Mouse (Mus musculus) G1E-ER4 (cell line): ENCODE data around the gene Tax1bp3. TPM values are rescaled to one million over a fixed set of nuclear protein-coding genes. Genes with fewer than 3 reads are reported as not detected.

Experiments used
- GATA1 ChIP-seq: IDR thresholded peaks from one replicate; pipeline ENCODE4 v1.8.0; 2012; ENCODE audit warnings: low read length, inconsistent platforms
- polyA plus RNA-seq: library from polyadenylated mRNA; stranded (reverse); fragments of >175 nt; gene quantifications from 2 replicates; pipeline ENCODE4 v1.2.3, GENCODE M21; 2012

Tax1bp3 gene
- polyA plus RNA-seq, 1 experiment, result 2.9 TPM

- no peak for TF ChIP-seq GATA1
Observed at GRCm38 (mm10) chr11:73162284-73162683, 14.6 kb upstream of the Tax1bp3 start.

DNA sequence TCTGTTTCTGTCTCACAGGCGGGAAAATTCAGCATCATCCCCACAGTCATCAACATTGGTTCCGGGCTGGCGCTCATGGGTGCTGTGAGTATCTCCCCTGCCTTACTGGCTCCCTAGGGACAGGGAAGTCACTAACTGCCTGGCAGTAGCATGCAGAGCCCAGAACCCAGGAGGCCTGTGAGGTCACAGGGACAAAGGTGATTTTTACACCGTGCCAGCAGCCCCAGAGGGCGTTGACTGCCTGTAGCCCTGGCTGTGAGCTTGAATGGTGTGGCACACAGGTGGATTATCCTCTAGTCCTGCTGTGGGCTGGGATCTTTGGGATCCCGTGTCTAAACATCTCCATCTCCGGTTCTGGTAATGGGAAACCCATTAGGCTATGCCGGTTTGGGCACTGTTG, 8.8 kb upstream of the Tax1bp3 start:
- no peak for TF ChIP-seq GATA1

DNA sequence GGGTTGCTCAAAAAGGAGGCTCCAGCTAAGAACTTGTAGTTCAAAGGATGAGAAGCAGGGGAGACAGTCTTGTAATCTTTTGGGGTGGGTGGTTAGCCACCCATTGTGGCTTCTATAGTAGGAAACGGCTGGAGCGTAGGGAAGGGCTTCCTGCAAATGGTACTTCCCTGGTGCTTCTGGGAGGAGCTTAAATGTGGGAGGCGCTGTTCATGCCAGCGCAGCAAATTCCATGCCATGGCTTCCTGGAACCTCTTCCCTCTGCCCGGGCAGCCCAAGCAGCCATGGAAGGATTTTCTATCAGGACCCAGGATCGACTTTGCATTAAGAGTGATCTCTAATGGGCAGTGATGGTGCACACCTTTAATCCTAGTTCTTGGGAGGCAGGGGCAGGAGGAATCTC, 8.3 kb upstream of the Tax1bp3 start:
- TF ChIP-seq GATA1, result no peak

GRCm38 (mm10) chr11:73169231-73169630, 7.7 kb upstream of the Tax1bp3 start:
- no peak for TF ChIP-seq GATA1

GRCm38 (mm10) chr11:73172186-73172585, 4.7 kb upstream of the Tax1bp3 start:
- no peak for TF ChIP-seq GATA1

- TF ChIP-seq GATA1, result no peak
Observed at GRCm38 (mm10) chr11:73175612-73176011, 1.3 kb upstream of the Tax1bp3 start.

DNA sequence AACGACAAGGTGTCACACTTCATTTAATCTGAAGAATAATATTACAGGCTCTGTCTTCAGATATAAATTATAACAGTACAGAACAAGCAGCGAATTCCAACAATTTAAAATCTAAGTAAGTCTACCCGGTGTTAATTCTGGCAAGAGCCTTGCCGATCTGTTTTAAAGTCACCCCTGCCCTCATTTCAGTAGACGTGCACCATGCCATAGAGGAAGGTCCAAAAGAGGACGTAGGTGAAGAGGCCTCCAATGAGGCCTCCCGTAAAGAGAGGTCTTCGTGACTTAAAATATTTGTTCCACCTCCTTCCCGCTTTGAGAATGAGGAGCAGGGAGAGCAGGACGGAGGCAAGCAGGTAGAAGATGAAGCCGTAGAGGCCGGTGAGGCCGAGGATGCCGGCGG, 697 bp upstream of the Tax1bp3 start:
- TF ChIP-seq GATA1, result no peak

DNA sequence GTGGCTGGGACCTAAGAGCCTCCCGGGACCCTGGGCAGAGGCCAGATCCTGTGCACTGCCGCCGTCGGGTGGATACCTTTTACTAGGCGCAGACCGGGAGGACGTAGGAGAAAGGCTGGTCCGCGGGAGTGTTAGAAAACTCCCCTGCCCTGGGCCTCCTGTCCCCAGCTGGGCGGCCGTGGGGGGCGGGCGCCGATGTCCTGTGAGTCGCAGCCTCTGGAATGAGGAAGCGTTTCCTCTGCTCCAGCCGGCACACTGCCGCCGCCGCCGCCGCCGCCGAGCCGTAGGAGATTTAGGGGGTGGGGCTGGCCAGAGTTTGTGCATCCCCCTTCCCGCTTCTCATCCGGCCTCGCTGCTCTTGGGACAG, 609 bp downstream of the Tax1bp3 start:
- no peak for TF ChIP-seq GATA1

DNA sequence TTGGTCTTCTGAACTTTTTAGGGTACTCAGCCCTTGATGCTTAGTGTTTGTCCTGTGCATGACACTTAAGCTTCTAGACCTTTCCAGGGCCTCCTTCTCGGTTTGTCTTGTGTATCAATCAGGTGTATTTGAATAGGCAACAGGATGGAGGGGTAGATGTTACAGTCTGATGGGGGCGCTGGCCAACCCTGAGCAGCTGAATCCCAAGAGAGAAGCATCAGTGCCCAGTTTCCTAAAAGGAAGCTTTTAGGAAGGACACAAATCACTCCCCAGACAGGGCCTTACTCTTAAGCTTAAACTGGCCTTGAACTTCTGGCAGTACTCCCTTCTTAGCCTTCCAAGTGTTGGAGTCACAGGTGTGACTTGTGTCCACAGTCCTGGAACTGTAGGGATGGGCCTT, 1.0 kb downstream of the Tax1bp3 start:
- TF ChIP-seq GATA1, result no peak

GRCm38 (mm10) chr11:73185872-73186615, 9.2 kb downstream of the Tax1bp3 start:
- no peak for TF ChIP-seq GATA1

GRCm38 (mm10) chr11:73187231-73187630, 10.3 kb downstream of the Tax1bp3 start:
- no peak for TF ChIP-seq GATA1

GRCm38 (mm10) chr11:73193047-73193446, 16.2 kb downstream of the Tax1bp3 start:
- TF ChIP-seq GATA1, result no peak

- TF ChIP-seq GATA1, result no peak
Observed at GRCm38 (mm10) chr11:73194444-73194843, 17.6 kb downstream of the Tax1bp3 start.

GRCm38 (mm10) chr11:73198190-73198589, 21.3 kb downstream of the Tax1bp3 start:
- TF ChIP-seq GATA1, result no peak

DNA sequence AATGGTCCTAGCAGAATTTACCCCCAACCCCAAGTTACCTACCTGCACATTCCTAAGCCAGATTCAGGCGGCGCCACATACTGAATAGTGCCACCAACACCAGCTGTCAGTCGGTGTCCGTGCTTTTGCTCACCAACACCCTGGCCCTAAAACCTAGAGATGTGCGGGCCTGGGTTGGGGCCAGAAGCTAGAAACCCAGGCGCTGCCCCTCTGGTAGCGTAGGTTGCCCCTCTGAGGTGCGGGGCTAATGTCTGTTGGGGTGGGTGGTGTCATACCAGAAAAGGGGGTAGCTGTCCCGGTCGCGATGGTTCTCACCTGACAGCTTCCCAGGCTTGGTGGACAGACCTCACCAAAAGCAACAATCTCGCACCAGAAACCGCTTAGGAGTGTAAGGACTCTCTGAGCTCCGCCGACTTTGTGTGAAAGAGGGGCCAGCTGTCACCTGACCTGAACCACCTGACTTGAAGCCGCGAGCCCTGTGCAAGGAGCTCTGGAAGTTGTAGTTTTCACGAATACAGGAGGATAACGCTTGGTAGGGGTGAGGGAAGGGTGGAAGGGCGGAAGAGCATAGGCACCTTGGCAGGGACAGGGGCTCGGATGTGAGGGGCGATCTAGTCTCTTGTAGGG, 21.8 kb downstream of the Tax1bp3 start, which contains the start of gene Ctns:
TSS of gene Ctns (minus strand) at position 440 of the 627 bp plus-strand sequence.
- no peak for TF ChIP-seq GATA1

DNA sequence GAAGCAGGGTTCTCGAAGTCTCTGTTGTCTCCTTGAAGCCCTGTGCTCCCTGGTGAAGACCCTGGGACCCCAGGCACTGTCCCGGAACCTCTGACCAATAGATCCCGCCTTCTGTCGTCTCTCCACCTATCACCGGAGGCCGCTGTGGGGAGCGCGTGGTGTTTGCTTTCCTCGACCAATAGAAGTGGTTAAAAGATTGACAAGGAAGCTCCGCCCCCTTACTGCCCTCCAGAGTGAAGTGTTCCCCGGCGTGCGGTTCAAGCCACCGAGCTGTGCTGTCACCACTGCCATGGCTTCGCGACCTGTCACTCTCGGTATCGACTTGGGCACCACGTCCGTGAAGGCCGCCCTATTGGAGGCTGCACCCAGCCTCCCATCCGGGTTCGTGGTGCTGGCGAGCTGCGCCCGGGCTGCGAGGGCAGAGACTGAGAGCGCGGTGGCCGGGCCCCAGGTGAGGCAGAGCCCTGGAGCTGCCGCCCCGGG, 22.4 kb downstream of the Tax1bp3 start, which contains the start of gene Shpk:
TSS of gene Shpk (plus strand) at position 231 of the 483 bp plus-strand sequence.
- no peak for TF ChIP-seq GATA1

DNA sequence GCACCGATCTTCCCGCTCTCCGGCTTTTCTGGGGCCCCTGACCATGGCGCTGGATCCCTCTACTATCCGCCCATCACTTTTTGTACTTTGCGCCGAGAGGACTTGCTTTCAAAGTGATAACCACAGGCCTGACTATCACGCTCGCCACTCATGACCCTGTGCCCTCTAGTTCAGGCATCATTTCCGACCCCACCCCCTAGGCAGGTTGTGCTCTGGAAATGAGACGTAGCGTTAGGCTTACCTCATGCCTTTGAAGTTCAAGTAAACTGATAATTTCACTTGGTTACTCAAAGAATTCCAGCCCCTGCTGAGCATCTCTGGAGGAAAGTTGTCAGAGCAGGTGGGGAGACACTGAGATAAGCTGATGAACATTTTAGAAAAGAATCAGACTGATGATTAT, 23.0 kb downstream of the Tax1bp3 start:
- no peak for TF ChIP-seq GATA1

DNA sequence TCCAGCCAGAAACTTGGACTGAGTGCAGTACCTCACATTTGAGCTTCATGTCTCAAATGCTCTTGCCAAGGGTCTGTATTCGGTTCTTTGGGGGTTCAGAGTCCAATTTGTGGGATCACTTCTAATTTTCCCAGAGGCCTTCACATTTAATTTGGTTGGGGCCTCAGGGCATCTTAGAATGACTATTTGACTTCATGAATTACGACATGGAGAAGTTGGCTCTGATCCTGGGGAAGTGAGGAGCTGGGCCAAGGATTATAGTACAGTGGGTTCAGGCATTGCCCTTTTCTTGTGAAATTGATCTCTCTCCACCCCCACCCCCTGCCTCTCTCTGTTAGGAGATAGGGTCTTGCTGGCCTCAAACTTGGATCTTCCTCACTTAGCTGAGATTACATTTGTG, 24.1 kb downstream of the Tax1bp3 start:
- TF ChIP-seq GATA1, result no peak
